Mouse (Mus musculus) megakaryocyte-erythroid progenitor cell, adult 5-6 weeks (primary cell): ENCODE results near the gene Tex14. TPM values are rescaled to one million over a fixed set of nuclear protein-coding genes. Genes with fewer than 3 reads are reported as not detected.

Experiments used
- ATAC-seq: replicated peaks from 2 replicates; pipeline ENCODE4 v1.8.0; 2016; ENCODE audit warnings: mild to moderate bottlenecking, inconsistent platforms; ENCODE audit not compliant: severe bottlenecking, poor library complexity, low FRiP score, low TSS enrichment
- total RNA-seq, 2 experiments: library from RNA; stranded (forward) in 1 of 2; stranded (reverse) in 1 of 2; fragments of 200-1000, 215-1000 nt in 1 of 2; fragments of >200 nt in 1 of 2; fragmentation: Nextera tagmentation in 1 of 2; gene quantifications; 2 replicates each; pipeline ENCODE4 v1.2.3; 2014 to 2017

Gene Tex14
- total RNA-seq, 2 experiments from 2014 or later, result not detected

GRCm38 (mm10) chr11:87531695-87532094 is 126.8 kb downstream of the Tex14 start:
- ATAC-seq, result no peak

GRCm38 (mm10) chr11:87542285-87542684 is 137.4 kb downstream of the Tex14 start:
- ATAC-seq, result no peak

DNA sequence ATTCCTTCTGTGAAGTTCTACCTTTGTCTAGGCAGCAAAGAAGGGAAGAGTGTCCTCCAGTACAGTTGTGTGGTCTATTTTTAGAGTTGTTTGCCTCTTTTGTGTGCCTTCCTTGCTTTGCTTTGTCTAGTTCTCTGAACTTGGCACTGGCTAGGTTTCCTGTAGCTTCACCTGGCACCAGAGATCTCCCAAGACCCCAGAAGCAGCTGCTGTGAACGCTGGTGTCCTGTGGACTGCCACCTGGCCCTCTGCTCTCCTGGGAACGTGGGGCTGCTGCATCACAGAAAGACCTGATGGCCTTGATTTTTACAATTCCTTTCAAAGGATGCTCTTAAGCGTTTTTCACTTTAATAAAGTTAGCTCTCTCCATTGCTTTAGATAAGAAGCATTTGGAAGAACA is 138.0 kb downstream of the Tex14 start:
- ATAC-seq, result no peak

GRCm38 (mm10) chr11:87553342-87553741 is 148.5 kb downstream of the Tex14 start:
- ATAC-seq, result no peak

- ATAC-seq, result 0 out of 2 replicates have a peak, but pooled peaks have one; percentile 22
These were observed 149.5 kb downstream of the Tex14 start for GRCm38 (mm10) chr11:87554386-87554785.

GRCm38 (mm10) chr11:87555106-87555703 is 150.3 kb downstream of the Tex14 start:
- no peak for ATAC-seq

- ATAC-seq, result no peak
These were observed 156.3 kb downstream of the Tex14 start for GRCm38 (mm10) chr11:87561208-87561607.

- no peak for ATAC-seq
These were observed 161.6 kb downstream of the Tex14 start, which contains the start of gene Gm11492 for GRCm38 (mm10) chr11:87566501-87566900. Gene Gm11492, plus strand, starts transcription at chr11:87566653.

GRCm38 (mm10) chr11:87568255-87568953 is 163.5 kb downstream of the Tex14 start, which contains the start of gene Sept4:
Gene Sept4, plus strand, starts transcription at chr11:87568903.
- ATAC-seq, result no peak

DNA sequence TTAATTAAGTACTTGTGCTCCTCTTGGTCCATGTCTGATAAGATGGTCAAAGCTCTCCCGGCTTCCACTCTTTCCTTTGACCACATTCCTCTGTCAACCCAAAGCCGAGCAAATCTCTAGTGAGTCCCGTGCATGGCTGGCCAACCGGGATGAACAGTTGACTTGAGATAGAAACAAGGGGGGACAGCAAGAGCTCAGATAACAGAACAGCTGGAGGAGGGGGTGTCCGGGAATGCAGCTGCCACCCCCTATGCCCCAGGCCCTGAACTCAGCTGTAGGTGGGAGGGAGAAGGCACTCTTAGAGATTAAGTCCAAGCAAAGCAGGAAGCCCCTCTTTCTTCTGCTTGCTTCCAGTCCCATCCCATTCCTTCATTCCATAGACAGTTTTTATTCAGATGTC is 165.9 kb downstream of the Tex14 start:
- no peak for ATAC-seq

GRCm38 (mm10) chr11:87571361-87571950 is 166.6 kb downstream of the Tex14 start:
- no peak for ATAC-seq

- ATAC-seq, result no peak
These were observed 168.9 kb downstream of the Tex14 start for GRCm38 (mm10) chr11:87573751-87574150.

GRCm38 (mm10) chr11:87574520-87575180 is 169.8 kb downstream of the Tex14 start:
- ATAC-seq, result no peak

DNA sequence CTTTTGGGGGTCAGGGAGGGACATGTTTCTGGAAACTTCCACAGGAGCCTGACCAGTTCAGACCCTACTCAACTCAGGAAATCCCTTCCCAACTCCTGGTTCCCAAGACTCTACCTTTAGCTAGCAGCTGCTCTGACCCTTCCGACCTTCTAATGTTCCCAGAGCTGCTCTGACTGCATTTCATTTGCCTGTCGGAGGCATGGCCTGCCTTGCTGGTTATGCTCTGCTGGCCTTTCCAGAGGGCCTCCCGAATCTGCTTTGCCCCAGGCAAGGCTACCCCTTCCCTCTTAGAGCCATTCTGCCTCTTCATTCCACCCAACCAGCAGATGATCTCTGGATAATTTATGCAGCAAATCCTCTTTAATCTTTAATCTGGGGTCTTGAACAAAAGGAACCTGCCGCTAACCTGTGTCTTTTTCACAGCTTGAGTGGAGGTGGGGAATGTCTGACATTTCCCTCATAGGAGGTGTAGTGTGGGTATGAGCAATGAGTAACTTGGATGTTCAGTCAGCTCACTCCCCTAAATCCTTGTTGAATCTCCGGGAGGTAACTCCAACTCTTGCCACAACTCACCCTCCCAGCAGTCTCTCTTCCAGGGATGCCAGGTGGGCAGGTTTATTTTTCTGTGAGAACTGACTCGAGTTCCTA is 172.9 kb downstream of the Tex14 start:
- no peak for ATAC-seq

DNA sequence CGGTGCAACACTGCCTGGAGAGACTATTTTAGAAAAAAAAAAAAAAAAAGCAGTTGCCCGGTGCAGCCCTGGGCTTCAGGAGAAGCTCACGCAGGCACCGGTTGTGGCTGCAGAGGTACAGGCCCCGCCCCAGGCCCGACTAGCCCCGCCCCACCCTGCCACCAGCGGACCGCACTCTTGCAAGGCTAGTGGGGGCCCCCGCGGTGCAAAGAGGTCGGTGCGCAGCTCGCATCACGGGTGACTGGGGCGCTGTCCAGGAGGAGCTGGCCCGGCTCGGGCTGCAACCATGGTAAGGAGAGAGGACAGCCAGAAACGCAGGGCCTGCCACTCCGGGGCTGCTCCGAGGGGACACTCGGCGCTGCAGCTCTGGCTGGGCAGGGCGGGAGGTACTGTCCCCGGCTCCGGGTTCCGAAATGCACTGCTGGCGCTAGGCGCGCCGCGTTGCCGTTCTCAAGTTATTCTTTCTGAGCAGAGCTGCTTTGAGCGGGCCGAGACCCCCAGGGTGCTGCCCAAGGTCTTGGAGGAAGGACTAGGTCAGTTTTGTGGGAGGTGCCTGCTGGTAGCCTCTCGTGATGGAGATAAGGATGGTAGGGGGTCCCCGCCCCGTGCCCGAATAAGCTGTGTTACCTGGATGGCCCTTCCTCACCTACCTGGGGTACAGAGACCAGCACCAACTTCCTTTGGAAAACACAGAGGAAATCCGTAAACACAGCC is 173.5 kb downstream of the Tex14 start:
- ATAC-seq, result peak; percentile 81

DNA sequence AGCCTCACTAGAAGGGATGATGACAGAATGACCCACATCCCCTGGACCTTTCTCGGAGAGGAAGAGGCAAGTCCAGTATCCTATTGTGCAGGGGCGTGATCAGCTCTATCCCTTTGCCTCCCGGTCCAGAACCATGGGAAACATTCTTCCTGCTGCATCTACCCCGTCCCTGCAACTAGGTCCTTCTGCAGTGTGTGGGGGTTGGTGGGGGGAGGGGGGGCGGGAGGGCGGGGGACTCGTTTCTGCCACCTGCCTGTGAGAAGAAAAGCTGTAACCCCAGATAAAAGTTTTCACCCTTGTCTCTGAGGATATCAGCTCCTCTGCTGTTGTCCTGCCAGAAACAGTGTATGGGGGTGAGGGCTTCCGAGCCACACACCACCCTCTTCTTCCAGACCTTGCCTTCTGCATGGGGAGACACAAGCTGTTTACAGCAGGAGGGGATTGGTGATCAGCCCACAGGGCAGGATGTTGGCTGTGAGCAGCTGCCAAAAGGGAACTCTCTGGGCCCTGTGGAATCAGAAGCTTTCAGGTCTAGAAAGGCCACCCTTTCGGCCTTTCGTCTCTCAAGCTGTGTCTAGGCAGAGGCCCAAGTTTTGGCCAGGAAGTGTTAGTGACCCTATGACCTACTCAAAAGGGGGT is 174.2 kb downstream of the Tex14 start:
- peak; percentile 49 for ATAC-seq

GRCm38 (mm10) chr11:87579713-87580112 is 174.8 kb downstream of the Tex14 start:
- ATAC-seq, result no peak

DNA sequence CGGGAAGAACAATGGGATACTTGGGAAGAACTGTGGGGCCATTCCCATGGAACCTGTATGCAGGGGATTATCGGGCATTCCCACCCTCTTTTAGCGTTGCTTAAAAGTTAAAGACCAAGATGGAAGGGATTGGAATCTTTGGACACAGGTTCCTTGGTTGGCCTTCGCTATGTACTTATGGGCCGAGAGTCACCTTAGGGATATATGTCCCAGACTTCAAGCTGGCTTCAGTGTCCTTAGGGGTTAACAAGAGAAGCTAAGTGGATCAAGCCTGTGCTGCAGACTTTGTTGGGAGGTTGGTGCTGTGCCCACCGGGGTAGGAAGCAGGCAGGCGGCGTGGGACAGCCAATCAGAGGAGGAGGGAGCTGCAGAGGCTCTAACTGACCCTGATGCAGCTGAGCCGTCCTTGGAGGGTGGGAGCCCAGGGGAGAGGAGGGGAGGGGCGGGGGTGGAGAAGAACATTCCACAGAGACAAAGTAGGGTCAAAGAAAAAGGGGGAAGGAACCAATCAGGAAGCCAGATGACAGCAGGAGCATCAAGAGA is 175.7 kb downstream of the Tex14 start:
- no peak for ATAC-seq
